Mouse (Mus musculus) cerebellum, postnatal 14 days (tissue): Measurements from ENCODE around the gene Duox1.
"Not testable (repeated sequence)": the region's sequence is repeated elsewhere in the genome, so short reads cannot be mapped to it uniquely, and the experiment has no call there.

Experiments used
- DNase-seq, 2 experiments: peaks; one replicate each; pipeline ENCODE4 v3.0.0; 2021; ENCODE audit warnings: mixed read lengths in 2 of 2

The Duox1 gene

DNA sequence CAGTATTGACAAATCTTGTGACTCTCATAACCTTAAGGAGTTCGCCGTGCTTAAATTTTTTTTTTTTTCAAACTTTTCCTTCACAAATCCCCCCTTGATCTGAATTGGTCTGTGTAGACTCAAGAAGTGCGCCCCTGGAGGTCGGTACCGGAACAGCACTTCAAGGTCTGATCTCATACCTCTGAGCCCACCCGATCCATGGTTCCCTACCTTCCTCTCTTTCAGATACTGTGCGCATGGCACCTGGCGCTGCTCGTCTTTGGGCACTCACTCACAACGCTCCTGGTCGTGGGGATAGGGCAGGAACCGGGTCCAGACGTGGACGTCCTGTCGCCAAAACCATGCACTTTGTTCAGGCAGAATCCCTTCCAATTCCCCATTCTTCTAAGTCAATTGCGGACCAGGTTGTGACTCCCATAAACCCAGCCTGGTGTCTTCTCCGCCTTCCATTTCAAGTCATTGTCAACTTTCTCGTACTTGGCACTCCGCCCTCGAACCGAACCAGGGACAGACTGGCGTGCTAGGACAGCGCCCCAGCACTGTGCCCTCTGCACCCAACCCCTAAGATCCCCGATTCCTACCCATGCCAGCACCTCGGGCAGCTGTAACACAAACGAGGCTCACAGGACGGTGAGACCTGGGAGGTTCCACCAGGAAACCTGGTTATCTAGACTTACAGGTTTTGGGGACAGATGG lies 2.6 kb upstream of the Duox1 start:
- peak; percentile 88 to 95 for DNase-seq

DNA sequence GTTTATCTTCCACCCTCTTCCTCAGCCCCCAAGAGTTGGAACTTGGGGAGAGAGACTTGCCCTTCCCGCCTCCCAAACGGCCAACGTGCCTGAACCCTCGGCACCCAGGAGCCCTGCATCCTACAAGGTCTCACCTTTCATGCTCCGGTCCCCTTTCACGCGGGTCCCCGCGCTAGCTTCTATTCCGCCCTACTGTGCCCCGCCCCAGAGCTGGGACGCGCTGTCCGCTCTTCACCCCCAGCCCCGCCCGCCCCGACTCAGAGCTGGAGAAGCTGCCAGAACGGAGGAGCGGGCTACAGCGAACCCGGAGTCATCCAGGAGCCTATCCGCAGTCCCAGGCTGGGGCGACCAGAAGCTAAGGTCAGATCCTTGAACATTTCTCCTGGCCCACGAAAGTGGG lies 1.9 kb upstream of the Duox1 start, which contains the start of gene Duoxa1:
Duoxa1 (minus strand) TSS at position 195 of the 400 bp plus-strand sequence.
- DNase-seq: peak in 1 of 2 experiments; percentile 25

DNA sequence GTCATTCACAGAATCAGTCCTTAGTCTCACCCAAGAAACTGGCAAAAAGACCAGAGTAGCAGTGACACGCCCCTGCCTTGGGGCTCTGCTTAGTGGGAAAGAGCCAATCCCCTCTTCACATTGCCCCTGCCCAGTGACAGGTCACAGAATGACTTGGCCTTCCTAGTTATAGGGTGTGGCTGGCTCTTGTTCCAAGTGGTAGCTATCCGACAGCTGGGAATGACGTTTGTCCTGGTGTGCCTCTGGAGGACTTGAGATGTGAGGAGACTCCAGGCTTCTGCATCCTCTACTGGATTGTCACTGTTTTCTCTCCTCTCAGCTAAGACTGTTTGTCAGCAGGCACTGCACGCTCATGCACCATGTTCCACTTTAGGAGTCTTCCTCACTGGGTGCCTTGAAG lies 1.9 kb downstream of the Duox1 start:
- DNase-seq: no peak

DNA sequence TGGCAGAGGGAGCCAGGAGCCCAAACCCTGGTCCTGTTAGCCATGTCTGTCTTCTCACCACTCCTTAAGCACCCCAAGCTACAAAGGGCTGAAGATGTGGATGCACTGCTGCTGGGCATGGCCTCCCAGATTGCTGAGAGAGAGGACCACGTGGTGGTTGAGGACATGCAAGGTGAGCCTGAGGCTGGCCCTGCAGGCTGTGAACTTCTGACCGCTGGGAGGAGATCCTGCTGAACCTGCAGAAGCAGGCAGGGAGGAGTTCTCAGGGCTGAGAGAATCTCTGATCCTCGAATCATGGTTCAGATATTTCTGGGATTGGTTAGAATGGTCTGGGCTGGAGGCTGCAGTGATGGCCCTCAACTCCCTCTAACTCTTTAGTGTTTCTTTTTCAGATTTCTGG lies 8.5 kb downstream of the Duox1 start:
- no peak for DNase-seq

DNA sequence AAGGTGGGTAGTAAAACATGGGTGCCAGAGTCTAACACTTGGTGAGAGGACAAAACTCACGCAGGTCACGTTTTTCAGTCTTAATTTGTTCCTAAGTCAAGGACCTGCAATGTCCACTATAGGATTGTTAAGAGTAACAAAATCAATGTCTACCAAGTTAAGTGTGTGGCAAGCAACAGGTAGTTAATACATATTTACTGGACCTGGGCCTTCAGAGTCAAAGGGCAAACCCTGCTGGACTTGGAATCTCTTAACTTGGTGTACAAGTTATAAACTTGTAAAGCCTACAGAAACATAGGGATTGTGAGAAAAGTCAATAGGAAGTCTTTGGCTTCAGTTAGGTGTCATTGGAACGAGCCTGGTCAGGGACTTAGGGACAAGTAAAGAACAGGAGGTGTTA lies 9.1 kb downstream of the Duox1 start:
- DNase-seq: no peak

DNA sequence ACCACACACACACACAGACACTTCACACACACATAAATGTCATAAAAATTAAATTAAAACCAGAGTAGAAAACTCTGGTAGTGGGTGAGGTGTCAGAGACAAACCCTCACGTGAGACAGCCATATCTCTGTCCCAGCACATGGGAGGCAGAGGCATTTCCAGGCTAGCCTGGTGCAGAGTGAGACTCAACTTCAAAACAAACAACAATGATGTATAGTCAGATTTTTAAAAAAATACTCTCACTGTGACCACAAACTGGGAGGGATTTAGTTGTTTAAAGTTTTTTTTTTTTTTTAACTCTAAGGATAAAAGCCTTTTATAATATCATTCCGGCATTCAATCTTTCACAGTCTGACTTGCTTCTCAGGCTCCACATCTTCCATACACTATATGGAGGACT lies 9.9 kb downstream of the Duox1 start:
- DNase-seq: no peak

DNA sequence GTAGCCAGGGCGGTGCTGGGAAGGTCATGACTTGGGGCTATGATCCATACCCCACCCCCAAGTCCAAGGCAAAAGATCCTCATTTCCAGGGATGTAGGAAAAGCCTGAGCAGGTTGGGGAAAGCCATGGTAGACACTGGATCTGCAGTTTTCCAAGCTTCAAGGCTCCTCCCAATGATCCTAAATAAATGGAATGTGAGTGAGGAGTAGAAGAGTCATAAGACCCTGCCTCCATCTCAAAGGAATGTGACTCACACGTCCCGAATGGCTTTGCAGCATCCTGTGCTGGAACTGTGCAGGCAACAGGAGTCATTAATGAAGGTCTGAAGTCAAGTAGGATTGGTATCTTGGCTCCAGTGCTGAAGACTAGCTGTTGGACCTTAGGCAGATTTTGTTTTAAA lies 12.5 kb downstream of the Duox1 start:
- DNase-seq: no peak

DNA sequence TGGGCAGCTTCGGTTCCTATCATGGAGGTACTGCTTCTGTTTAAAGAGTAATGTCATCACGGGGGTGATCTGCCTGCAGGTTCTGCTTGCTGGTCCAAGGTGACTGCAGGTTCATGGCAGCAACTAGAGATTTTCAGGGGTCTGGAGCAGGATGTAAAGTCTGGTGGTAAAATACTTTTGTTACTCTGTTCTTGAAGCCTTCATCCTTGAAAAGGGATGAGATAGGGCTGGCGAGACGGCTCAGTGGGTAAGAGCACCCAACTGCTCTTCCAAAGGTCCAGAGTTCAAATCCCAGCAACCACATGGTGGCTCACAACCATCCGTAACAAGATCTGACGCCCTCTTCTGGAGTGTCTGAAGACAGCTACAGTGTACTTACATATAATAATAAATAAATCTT lies 14.8 kb downstream of the Duox1 start:
- not testable (repeated sequence) for DNase-seq

DNA sequence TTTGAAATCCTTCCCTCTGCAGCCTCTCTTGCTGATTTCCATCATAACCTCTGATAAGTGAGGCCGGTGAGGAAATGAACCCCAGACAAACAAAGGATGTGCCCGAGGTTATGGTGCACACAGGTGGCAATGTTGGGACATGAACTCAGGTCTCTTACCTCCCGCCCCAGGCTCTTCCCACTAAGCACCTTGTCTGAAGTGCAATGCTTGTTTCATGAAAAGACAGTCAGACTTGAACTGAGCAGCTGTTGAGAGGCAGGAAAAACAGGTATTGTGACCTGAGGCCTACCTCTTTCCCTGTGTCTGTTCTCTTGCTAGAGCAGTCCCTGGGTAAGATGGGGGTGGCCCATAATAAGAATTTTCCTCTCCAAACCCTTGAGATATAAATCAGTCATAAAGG lies 16.8 kb downstream of the Duox1 start:
- no peak for DNase-seq

DNA sequence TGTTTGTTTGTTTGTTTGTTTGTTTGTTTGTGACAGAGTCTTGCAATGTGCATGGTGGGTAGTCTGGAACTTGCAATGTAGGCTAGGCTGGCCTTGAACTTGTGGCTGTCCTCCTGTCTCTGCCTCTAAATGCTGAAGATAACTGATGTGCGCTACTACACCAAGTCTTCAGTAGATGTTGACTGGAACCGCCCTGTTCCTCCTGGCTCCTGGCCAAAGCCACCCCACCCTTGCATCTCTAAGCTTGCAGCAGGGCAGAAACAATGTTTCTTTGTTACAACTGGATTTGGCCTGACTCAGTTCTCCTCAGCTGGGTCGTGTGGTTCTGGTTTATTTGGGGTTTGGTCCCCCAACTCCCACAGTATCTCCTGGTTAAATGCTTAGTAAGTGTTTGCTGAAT lies 18.7 kb downstream of the Duox1 start:
- DNase-seq: peak in 1 of 2 experiments; percentile 41

DNA sequence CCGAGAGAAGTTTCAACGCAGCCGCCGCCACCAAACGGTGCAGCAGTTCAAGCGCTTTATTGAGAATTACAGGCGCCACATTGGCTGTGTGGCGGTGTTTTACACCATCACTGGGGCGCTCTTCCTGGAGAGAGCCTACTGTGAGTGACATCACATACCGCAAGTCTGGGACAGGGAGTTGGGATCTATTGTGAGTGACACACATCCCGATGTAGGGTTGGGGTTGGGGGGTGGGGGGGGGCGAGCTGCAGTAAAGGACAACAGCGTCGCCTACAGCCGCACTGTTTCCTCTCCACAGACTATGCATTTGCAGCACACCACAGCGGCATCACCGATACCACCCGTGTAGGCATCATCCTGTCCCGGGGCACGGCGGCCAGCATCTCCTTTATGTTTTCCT lies 21.8 kb downstream of the Duox1 start:
- DNase-seq: no peak

DNA sequence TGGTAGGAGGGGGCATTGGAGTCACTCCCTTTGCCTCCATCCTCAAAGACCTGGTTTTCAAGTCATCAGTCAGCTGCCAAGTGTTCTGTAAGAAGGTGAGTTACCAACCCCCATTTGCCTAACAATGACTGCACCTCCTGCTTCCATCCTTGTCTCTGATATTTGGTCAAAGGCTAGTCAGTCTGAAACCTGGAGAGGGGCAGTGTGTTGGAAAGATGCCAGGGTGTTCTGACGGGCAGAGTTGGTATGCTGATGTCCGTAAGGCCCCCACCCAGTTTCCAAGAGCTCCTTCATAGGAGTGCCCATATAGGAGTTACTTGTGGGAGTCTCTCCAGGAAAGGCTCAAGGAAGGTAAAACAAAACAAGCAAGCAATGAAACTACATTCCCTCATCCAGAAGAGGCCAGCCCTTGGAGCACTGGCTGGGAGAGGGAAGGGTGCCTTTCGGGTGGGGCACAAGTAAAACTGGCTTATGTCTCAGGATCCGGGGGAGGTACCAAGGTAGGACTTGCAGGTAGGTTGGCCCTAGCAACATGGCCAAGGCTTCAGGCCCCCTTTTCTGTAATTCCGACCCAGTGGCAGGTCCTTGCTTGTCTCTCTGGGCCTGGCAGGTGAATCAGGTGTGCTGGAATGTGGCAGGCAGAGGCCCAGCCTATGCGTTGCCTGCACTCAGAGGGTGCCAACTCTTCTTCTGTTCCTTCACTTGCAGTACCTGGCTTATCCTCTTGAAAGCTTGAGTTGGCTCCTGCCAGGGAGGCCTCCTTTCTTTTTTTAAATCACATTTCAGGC lies 29.8 kb downstream of the Duox1 start:
- DNase-seq: peak; percentile 57 to 63

DNA sequence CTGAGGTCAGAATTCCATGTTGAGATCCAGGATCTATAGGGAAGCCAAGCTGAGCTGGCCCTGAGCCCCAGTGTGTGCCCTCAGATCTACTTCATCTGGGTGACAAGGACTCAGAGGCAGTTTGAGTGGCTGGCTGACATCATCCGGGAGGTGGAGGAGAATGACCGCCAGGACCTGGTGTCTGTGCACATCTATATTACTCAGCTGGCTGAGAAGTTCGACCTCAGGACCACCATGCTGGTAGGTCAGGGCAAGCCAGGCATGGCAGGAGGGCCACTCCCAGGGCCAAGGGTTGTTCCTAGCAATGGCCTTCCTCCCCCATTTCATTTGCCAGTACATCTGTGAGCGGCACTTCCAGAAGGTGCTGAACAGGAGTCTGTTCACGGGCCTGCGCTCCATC lies 30.7 kb downstream of the Duox1 start:
- peak; percentile 39 to 51 for DNase-seq

DNA sequence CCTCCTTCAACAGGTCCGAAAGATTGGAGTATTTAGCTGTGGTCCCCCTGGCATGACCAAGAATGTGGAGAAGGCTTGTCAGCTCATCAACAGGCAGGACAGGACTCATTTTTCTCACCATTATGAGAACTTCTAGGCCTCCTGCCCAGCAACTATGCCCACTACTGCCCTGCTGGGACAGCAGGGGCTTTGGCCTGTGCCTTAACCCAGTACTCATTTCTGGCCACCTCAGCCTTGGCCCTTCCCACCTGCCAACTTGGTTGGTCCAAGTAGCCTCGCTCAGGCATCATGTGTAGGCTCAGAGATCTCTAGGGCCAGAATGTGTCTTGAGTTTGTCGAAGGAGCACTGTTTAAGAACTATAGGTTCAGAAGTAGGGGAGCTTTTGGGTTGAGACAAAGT lies 31.8 kb downstream of the Duox1 start:
- DNase-seq: peak; percentile 32 to 44

DNA sequence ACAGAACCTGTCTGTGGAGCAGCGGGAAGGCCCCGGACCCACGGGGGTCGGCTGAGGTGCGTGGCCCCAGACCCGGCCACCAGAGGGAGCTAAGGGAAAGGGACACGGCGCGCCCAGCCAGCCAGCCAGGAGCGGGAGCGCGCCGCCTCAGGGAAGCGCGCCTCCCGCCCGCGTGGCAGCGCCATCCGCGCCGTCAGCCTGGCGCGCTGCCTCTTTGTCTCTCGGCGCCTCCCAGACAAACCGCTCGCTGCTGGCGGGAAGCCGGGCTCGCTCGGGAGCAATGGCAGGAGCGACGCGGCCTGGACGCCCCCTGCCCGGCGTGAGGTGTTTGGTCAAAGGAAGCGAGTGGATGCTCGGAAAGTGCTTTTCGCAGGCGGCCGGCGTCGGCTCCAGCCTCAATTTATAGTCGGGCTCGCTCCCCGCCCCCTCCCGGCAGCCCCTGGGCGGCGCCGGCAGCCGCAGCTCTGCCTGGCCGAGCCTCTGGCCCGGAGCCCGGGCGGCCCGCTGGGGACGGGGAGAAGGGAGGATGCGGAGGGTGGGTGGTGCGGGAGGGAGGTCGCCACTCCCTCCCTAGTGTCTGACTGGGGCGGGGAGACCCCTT lies 33.2 kb downstream of the Duox1 start:
- DNase-seq: peak; percentile 94 to 95

DNA sequence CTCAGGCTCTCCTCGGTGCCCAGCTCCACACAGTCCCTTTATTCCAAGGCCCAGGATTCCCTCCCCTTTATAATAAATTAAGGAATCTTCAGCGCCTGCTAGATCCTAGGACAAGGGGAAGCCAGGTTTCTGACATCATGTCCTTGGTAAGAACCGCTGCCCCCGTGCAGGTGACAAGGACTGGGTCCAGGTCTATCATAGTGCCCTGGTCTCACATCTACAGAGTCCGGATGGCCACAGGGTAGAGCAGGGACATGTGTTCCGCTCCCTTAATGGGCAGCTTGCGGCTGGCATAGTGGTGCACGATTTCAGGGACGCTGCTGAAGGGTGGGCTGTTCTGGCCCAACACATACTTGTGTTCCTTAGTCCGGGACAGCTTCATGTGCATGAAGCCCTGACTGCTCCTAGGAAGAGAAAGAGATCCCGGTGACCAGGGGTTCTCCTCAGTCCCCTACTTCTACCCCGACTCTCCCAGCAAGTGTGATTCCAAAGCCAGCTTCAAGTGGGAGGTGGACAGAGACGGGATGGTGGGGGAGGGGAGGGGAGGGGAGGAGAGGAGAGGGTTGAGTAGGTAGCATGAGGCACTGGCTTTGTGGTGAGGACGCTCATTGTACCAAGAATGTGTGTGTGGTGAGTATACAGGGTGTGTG lies 33.8 kb downstream of the Duox1 start:
- peak; percentile 41 to 66 for DNase-seq

DNA sequence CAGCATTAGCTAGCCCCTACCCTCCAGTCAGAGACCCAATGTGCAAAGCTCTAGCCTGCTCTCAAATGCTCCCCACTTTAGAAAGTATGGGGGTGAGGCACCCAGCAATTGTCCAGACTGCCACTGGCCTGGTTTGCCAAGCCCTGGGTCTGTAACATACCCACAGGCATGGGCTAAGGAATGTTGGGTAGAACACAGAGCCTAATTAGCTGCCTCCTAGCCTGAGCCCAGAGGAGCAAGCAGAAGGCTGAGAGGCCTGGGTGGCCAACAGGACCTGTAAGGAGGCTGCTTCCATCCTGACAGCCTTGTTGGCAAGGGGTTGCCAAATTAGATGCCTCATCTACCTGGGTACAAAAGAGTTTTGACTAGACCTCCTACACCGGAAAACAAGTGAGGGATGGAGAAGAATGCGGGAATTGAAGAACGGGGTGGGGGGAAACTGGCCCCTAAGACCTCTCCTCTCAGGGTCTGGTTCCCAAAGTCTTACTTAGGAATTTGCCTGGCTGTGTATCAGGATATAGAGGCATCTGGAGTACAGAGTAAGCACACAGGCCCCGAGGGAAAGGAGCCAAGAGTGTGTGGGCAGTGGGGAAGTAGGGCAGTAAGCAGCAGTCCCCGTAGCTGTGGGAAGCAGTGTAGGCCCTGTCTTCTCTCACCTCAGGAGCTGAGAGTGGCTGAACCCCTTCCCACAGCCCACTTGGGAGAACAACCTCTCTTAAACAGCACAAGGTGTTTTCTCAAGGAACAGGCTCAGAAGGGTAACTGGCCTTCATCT lies 35.9 kb downstream of the Duox1 start:
- DNase-seq: peak; percentile 50 to 56

DNA sequence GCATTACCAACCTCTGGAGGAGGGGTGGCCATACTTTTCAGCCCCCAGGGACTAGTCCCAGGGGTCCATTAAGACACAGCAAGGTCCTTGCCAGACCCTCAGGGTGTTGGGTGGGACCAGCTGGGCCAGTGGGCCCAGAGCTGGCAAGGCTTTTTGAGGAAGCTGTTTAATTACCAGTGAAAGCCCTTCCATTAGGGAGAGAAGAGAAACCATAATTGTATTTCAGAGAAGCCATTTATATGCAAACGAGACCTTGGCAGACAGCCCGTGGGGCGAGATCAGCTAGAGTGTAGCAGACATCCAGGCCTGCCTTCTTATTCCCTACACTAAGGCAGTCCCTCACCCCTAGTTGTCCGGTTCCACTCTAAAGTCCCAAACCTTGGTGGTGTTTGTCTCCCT lies 36.5 kb downstream of the Duox1 start:
- peak; percentile 76 to 83 for DNase-seq

DNA sequence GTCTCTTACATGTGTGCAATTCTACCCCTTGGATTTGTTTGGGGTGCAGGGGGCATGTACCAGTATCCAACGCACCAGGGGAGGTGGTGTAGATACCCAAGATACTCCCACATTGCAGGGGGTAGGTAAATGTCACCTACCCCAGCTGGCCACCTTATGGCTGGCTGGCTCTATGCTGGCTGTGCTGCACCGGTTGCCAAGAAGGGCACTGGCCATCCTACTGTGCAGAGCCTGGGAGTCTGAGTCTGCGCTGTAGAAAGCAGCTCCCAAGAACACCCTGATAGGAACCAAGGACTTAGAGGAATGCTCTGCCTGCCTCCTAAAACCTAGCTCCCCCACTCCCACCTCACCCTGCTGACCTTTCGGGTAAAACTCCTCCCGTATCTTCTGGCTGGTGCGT lies 37.5 kb downstream of the Duox1 start:
- DNase-seq: peak; percentile 52 to 67

DNA sequence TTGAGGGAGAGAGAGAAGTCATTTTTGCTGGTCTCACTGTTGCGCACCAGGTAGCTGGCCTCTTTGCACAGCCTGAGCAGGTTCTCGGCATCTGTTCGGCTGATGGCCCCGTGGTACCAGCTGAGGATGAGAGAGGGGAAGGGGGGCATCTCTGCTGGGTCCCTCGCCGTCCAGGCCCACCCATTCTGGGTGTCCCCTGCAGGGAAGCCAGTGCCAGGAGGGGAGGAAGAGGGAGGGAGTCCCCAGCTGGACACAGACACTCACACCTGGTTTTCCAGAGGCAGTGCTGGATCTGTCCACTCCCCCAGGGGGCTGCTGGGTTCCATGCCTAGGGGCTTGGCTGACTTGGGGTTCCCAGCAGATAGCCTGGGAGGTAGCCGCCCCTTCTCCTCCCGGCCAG lies 38.3 kb downstream of the Duox1 start:
- peak; percentile 33 to 36 for DNase-seq

DNA sequence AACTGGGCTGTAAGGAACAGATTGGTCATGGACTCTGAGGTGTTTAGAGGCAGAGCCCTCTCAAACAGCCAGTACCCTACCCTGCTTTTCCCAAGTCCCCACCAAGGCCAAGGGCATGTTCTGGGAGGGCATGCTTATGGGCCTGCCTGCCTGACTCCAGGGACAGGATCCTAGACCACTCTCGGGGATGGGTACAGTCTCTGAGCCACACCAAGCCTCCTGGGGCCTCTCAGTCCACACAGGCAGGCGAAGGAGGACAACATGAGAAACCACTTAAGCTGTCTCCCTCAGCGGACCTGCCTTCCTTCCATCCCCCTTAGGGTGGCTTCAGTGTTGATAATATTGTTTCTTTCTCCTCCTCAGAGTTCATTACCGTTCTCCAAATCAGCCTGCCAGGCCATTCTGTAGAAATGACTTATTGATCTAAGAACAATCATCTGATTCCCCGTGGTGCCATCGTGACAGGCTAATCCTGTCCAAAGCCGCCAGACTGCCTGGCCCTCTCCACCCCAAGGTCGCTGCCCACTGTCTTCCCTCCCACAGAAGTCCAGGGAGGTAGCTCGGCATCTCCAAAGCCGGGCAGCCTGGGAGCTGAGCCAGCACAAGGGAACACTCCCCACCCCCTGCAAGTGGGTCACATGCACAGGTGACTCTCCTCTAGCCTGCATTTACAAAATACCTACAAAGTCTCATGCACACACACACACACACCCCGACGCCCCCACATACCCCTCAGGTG lies 38.9 kb downstream of the Duox1 start:
- DNase-seq: peak; percentile 66 to 72

DNA sequence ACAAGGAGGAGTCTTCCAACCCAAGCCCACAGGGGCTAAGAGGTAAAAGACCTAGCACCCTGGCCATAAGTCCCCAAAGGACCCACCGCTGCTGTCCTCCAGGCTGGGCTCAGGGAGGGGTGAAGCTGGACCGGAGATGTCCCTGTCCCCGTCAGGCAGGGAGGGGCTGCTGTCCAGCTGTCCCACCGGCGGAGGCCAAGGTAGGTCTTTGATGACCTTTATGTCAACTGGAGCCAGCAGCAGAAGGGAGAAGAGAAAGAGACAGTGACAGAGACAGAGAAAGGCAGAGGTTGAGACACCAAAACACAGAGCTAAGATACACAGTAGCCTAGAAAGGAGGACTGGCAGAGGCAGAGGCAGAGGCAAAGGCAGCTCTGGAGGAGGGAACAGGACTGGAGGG lies 39.9 kb downstream of the Duox1 start:
- DNase-seq: peak in 1 of 2 experiments; percentile 27
